Mouse (Mus musculus): ENCODE data around the gene Snx5. TPM values are rescaled to one million over a fixed set of nuclear protein-coding genes. Genes with fewer than 3 reads are reported as not detected.

The Snx5 gene
- polyA plus RNA-seq, 1 experiment from 2014 or later: 103 TPM

DNA sequence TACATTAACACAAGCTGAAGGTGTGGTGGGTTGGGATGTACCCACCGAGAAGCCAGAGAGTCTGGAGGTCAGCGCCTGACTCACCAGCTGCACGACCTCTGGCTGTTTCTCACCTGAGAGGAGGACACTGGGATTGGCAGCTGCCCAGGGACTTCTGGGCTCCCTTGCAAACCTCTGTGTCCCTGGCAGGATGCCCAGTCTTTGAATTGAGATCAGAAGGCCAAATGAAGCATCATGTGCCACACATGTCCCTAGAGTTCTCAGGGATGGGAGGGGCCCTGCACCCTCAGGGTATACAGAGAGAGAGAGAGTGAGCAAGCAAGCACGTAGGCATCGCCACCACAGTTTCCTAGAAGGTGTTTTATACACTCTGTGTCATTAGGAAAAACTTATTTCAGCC lies 9.0 kb upstream of the Snx5 start:
- no peaks in the 10 kb centered on the region for H3K27me3 ChIP-seq (ENCODE audit: insufficient read depth, low read length)
- 0 out of 2 replicates have a peak, but pooled peaks cover 9% of the 10 kb centered on the region for H3K36me3 ChIP-seq (ENCODE audit: insufficient read depth, low read length)
- no peak overlapping the region for H3K9ac ChIP-seq (ENCODE audit: low read depth, low read length)
- WGBS: 55% methylated on average over 5 of the region's 5 CpGs
- H3K27ac ChIP-seq: 0 out of 2 replicates have a peak overlapping the region, but pooled peaks have one; percentile 19
- no peak overlapping the region for H3K4me3 ChIP-seq (replicated peaks; ENCODE audit: low read depth, low read length)
- H3K4me2 ChIP-seq (ENCODE audit: low read length): no peak overlapping the region
- H3K4me1 ChIP-seq (replicated peaks; ENCODE audit: insufficient read depth, low read length): 0 out of 2 replicates have a peak, but pooled peaks cover 4% of the 10 kb centered on the region
- DNase-seq (ENCODE audit: low spot score): no peak
- H3K9me3 ChIP-seq (replicated peaks; ENCODE audit: low read length): no peaks in the 10 kb centered on the region
- no peak for TF ChIP-seq CTCF (IDR thresholded peaks at IDR 0.05; ENCODE audit: low read depth)
- ATAC-seq (replicated peaks; ENCODE audit: low FRiP score, low read depth): peak; percentile 69

- no peak for TF ChIP-seq CTCF (IDR thresholded peaks at IDR 0.05; ENCODE audit: low read depth)
- DNase-seq (ENCODE audit: low spot score) (no peak), ATAC-seq (replicated peaks; ENCODE audit: low FRiP score, low read depth) (no peak)
- 89% methylated on average over 3 of the region's 3 CpGs for WGBS
- Histone ChIP-seq H3K9ac (ENCODE audit: low read depth, low read length) (no peak overlapping the region), H3K4me2 (ENCODE audit: low read length) (no peak overlapping the region), H3K9me3 (replicated peaks; ENCODE audit: low read length) (no peaks in the 10 kb centered on the region), H3K27me3 (ENCODE audit: insufficient read depth, low read length) (no peaks in the 10 kb centered on the region), H3K4me3 (replicated peaks; ENCODE audit: low read depth, low read length) (no peak overlapping the region), H3K36me3 (ENCODE audit: insufficient read depth, low read length) (0 out of 2 replicates have a peak, but pooled peaks cover 9% of the 10 kb centered on the region), H3K4me1 (replicated peaks; ENCODE audit: insufficient read depth, low read length) (0 out of 2 replicates have a peak, but pooled peaks cover 7% of the 10 kb centered on the region), H3K27ac (no peak overlapping the region)
These were observed 6.2 kb upstream of the Snx5 start for GRCm38 (mm10) chr2:144276885-144277284.

DNA sequence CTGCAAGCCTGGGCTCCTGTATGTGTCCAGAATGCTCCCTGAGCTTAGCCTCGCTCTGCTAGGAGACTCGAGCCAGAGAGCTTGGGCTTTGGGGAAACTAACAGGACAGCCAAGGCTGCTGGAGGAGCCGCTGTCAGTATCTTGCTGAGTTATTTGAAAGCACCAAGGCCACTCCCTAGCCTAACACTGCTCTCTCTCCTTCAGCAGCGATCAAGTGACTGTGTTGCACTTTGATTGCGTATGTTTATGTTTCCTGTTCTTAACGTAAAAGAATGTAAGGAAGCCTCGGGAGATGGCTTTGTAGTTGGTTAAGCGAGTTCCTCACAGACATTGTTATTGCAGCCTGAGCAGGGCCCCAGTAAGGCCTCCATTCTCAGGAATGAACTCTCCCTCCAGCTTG lies 4.0 kb upstream of the Snx5 start:
- no peak for TF ChIP-seq CTCF (IDR thresholded peaks at IDR 0.05; ENCODE audit: low read depth)
- Histone ChIP-seq H3K36me3 (ENCODE audit: insufficient read depth, low read length) (0 out of 2 replicates have a peak, but pooled peaks cover 6% of the 10 kb centered on the region), H3K9me3 (replicated peaks; ENCODE audit: low read length) (no peaks in the 10 kb centered on the region), H3K4me1 (replicated peaks; ENCODE audit: insufficient read depth, low read length) (0 out of 2 replicates have a peak, but pooled peaks cover 7% of the 10 kb centered on the region), H3K27ac (peak overlapping the region; percentile 67), H3K27me3 (ENCODE audit: insufficient read depth, low read length) (no peaks in the 10 kb centered on the region), H3K9ac (ENCODE audit: low read depth, low read length) (peak overlapping the region; percentile 42; the same call in 1 of the 2 replicates), H3K4me2 (ENCODE audit: low read length) (peak overlapping the region; percentile 3; the same call in 1 of the 2 replicates), H3K4me3 (replicated peaks; ENCODE audit: low read depth, low read length) (no peak overlapping the region)
- 20% methylated on average over 8 of the region's 8 CpGs for WGBS
- DNase-seq (ENCODE audit: low spot score) (peak; percentile 61), ATAC-seq (replicated peaks; ENCODE audit: low FRiP score, low read depth) (no peak)

GRCm38 (mm10) chr2:144272088-144272487 lies 1.4 kb upstream of the Snx5 start:
- Histone ChIP-seq H3K4me2 (ENCODE audit: low read length) (no peak overlapping the region), H3K9ac (ENCODE audit: low read depth, low read length) (no peak overlapping the region), H3K4me1 (replicated peaks; ENCODE audit: insufficient read depth, low read length) (peaks cover 14% of the 10 kb centered on the region), H3K27ac (no peak overlapping the region), H3K9me3 (replicated peaks; ENCODE audit: low read length) (no peaks in the 10 kb centered on the region), H3K36me3 (ENCODE audit: insufficient read depth, low read length) (no peaks in the 10 kb centered on the region), H3K4me3 (replicated peaks; ENCODE audit: low read depth, low read length) (no peak overlapping the region), H3K27me3 (ENCODE audit: insufficient read depth, low read length) (no peaks in the 10 kb centered on the region)
- TF ChIP-seq CTCF (IDR thresholded peaks at IDR 0.05; ENCODE audit: low read depth): no peak
- DNase-seq (ENCODE audit: low spot score) (no peak), ATAC-seq (replicated peaks; ENCODE audit: low FRiP score, low read depth) (no peak)
- WGBS: 83% methylated on average over 12 of the region's 12 CpGs

- peak overlapping the region; percentile 93 for H3K9ac ChIP-seq (ENCODE audit: low read depth, low read length)
- H3K9me3 ChIP-seq (replicated peaks; ENCODE audit: low read length): no peaks in the 10 kb centered on the region
- peaks cover 15% of the 10 kb centered on the region for H3K4me1 ChIP-seq (replicated peaks; ENCODE audit: insufficient read depth, low read length)
- H3K36me3 ChIP-seq (ENCODE audit: insufficient read depth, low read length): no peaks in the 10 kb centered on the region
- H3K4me2 ChIP-seq (ENCODE audit: low read length): peak overlapping the region; percentile 79
- H3K27ac ChIP-seq: peak overlapping the region; percentile 93
- DNase-seq (ENCODE audit: low spot score) (no peak), ATAC-seq (replicated peaks; ENCODE audit: low FRiP score, low read depth) (no peak)
- peak overlapping the region; percentile 79 for H3K4me3 ChIP-seq (replicated peaks; ENCODE audit: low read depth, low read length)
- no peaks in the 10 kb centered on the region for H3K27me3 ChIP-seq (ENCODE audit: insufficient read depth, low read length)
- under 1% methylated on average over 23 of the region's 33 CpGs for WGBS
- no peak for TF ChIP-seq CTCF (IDR thresholded peaks at IDR 0.05; ENCODE audit: low read depth)
These were observed 829 bp downstream of the Snx5 start for GRCm38 (mm10) chr2:144269679-144270475.

GRCm38 (mm10) chr2:144269306-144269650 lies 1.4 kb downstream of the Snx5 start:
- Histone ChIP-seq H3K4me3 (replicated peaks; ENCODE audit: low read depth, low read length) (peak overlapping the region; percentile 79), H3K27me3 (ENCODE audit: insufficient read depth, low read length) (no peaks in the 10 kb centered on the region), H3K27ac (no peak overlapping the region), H3K36me3 (ENCODE audit: insufficient read depth, low read length) (no peaks in the 10 kb centered on the region), H3K9ac (ENCODE audit: low read depth, low read length) (peak overlapping the region; percentile 93), H3K9me3 (replicated peaks; ENCODE audit: low read length) (no peaks in the 10 kb centered on the region), H3K4me2 (ENCODE audit: low read length) (peak overlapping the region; percentile 79), H3K4me1 (replicated peaks; ENCODE audit: insufficient read depth, low read length) (peaks cover 13% of the 10 kb centered on the region)
- no peak for DNase-seq (ENCODE audit: low spot score)
- TF ChIP-seq CTCF (IDR thresholded peaks at IDR 0.05; ENCODE audit: low read depth): no peak
- 3% methylated on average over 11 of the region's 11 CpGs for WGBS
- no peak for ATAC-seq (replicated peaks; ENCODE audit: low FRiP score, low read depth)

Measured in kidney, postnatal 0 days (tissue).